Mouse (Mus musculus): Measurements from ENCODE around the gene Slc6a20a.

The Slc6a20a gene

GRCm38 (mm10) chr9:123638231-123638630, 40.5 kb downstream of the Slc6a20a start:
- no peak for DNase-seq (ENCODE audit: low spot score in 2 of 2)

DNA sequence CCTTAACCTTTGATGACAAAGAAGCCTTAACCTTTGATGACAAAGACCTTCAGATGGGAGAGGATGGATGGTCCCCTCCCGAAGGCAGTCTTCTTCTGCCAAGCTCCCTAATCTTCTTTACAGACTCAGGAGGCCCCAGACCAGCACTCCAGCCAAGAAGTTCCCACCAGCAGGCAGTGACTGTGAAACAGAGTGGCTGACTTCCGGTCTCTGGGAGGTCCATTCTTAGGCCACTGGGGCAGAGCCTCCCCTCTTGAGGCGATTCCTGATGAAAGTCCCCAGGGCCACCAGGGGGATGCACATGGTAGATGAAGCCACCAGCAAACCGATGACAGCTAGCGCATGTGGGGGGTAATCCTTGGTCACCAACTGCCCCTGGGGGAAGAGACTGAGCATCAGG, 41.9 kb downstream of the Slc6a20a start:
- DNase-seq (ENCODE audit: low spot score in 2 of 2): no peak

GRCm38 (mm10) chr9:123632993-123633392, 45.7 kb downstream of the Slc6a20a start:
- DNase-seq (ENCODE audit: low spot score in 2 of 2): no peak

- no peak for DNase-seq (ENCODE audit: low spot score in 2 of 2)
These were observed 46.4 kb downstream of the Slc6a20a start, which contains the start of gene Slc6a20b for GRCm38 (mm10) chr9:123632281-123632680. Gene Slc6a20b, minus strand, starts transcription at chr9:123632565.

DNA sequence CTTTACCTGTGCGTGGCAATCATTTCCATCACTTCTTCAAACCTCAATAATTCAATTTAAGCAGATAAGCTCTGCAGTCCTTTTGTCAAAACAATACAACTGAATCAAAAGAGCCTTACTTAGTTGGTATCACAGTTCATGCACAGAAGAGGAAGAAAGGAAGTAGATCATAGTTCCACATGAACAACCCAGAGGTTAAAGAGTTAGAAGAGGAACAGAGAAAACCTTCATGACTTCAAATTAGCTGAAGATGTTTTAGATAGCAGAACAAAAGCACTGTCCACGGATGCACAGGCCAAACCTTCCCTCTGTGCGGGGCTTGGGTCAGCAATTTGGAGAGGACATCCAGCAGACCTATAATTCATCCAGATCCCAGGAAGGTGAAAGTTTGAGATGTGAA, 47.0 kb downstream of the Slc6a20a start:
- no peak for DNase-seq (ENCODE audit: low spot score in 2 of 2)

DNA sequence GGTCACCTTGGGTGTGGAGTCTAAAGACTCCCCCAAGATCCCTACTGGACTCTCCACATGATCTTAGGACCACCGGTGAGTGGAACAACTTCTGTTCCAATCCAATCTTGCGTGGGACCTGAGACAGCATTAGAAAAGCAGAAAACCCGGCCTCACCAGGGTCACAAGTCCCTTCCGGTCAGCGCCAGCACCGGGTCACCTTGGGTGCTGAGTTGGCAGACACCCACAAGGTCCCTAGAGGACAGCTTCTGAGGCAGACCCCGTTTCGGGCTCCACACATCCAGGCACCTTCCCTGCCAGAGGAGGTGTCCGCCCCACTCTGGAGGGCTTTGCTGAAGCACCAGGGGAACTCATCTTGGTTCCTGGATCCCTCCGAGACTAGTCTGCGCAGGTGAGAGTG, 52.9 kb downstream of the Slc6a20a start:
- DNase-seq (ENCODE audit: low spot score in 2 of 2): no peak

GRCm38 (mm10) chr9:123624741-123625140, 53.9 kb downstream of the Slc6a20a start:
- no peak for DNase-seq (ENCODE audit: low spot score in 2 of 2)

GRCm38 (mm10) chr9:123620311-123621098, 58.2 kb downstream of the Slc6a20a start:
- DNase-seq (ENCODE audit: low spot score in 2 of 2): no peak

- no peak for DNase-seq (ENCODE audit: low spot score in 2 of 2)
These were observed 77.2 kb downstream of the Slc6a20a start for GRCm38 (mm10) chr9:123601529-123601928.

DNA sequence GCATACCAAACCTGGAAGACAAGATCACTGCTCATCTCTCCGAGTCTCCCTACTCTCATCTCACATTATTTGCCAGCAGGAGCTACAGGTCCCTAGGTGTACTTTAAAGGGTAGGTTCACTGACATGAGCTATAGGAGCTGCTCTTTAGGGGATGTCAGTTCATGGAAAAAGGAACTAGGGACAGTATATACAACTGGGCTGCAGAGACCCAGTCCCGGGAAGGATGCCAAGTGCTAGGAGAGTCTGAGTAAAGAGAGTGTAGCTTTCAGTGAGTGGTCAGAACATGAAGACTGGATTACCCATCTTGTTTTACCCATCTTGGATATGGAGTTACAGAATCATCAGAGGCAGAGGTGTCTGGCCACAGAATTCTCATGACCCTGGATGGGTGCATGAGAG, 81.3 kb downstream of the Slc6a20a start:
- DNase-seq (ENCODE audit: low spot score in 2 of 2): no peak

GRCm38 (mm10) chr9:123596910-123597309, 81.8 kb downstream of the Slc6a20a start:
- DNase-seq (ENCODE audit: low spot score in 2 of 2): no peak

GRCm38 (mm10) chr9:123595194-123595593, 83.5 kb downstream of the Slc6a20a start:
- DNase-seq (ENCODE audit: low spot score in 2 of 2): no peak

GRCm38 (mm10) chr9:123589240-123589910, 89.3 kb downstream of the Slc6a20a start:
- DNase-seq (ENCODE audit: low spot score in 2 of 2): no peak
